Mouse (Mus musculus) gastrocnemius, postnatal 36 days (tissue): Measurements from ENCODE around the gene Qtrt1. TPM values are rescaled to one million over a fixed set of nuclear protein-coding genes. Genes with fewer than 3 reads are reported as not detected.

Experiments
- DNase-seq, 2 experiments: peaks; one replicate each; pipeline ENCODE4 v3.0.0; 2022
- intact Hi-C: fragments of 180-260 bp; cut with DNase I; formaldehyde crosslinking; loops from one replicate; pipeline ENCODE4 v1.15.1; 2025
- total RNA-seq, 2 experiments: library from RNA; stranded (reverse); gene quantifications; 2 replicates each; pipeline ENCODE4 v1.2.3; 2021

Qtrt1 gene
- total RNA-seq, 2 experiments from 2014 or later: 5.2 to 6.2 TPM

DNA sequence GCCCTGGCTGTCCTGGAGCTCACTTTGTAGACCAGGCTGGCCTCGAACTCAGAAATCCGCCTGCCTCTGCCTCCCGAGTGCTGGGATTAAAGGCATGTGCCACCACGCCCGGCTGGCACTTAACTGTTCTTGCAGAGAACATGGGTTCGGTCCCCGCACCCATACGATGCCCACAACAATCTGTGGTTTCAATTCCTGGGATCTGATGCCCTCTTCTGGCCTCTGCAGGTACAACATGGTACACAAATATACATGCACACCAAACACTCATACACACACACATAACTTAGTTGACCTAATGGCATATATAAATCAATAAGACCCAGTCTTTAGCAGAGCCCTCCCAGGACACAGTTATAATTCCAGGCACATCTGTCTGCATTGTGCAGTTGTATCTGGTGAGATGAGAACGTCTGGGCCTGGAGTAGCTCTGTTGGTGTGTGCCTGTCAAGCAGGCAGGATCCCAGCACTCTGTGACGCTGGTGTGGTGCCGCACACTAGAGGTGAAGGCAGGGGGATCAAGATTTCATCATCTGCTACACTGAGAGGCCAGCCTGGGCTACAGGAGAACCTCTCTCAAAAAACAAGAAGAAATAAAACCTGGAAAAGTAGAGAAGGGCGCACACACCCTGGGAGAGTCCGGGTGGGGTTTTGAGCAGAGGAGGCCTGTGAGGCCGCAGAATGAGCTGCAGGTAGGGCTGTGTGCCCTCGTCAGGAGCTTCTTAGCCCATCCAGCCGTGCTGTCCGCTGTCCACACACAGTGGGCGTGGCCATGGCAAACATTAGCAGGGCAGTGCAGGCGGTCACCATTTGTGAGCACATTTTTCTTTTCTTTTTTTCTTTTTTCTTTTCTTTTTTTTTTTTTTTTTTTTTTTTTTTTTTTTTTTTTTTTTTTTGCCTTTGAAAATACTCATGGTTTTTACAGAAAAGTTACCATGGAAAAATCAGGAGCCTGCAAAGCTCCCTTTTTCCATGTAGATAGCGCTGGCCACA, 57.7 kb downstream of the Qtrt1 start:
- intact Hi-C loops: loop anchor here (5.0 to 10.0 kb wide), 2 partner anchors 102 to 165 kb away; partner anchors contain the start of gene Ilf3
- no peak for DNase-seq

Other genes with a start within 250 kb of the Qtrt1 start
- gene Pde4a, start 246.1 kb upstream of the Qtrt1 start, total RNA-seq: 10 to 100 TPM; 42.2 to 53.9 TPM
- gene Keap1, start 172.5 kb upstream of the Qtrt1 start, total RNA-seq: 10 to 100 TPM; 56.5 to 58.3 TPM
- gene S1pr5, start 163.4 kb upstream of the Qtrt1 start, total RNA-seq: under 1 TPM in 1 of 2 experiments, not detected in 1; 0.12 TPM
- 10 to 100 TPM; 62.0 to 65.7 TPM for gene Atg4d, start 146.5 kb upstream of the Qtrt1 start, total RNA-seq
- 10 to 100 TPM in 1 of 2 experiments, 1 to 10 TPM in 1; 9.1 to 11.6 TPM for gene Kri1, start 123.9 kb upstream of the Qtrt1 start, total RNA-seq
- gene Cdkn2d, start 120.4 kb upstream of the Qtrt1 start, total RNA-seq: 10 to 100 TPM in 1 of 2 experiments, 1 to 10 TPM in 1; 8.4 to 10.1 TPM
- gene Ap1m2, start 99.5 kb upstream of the Qtrt1 start, total RNA-seq: not detected
- gene Slc44a2, start 91.1 kb upstream of the Qtrt1 start, total RNA-seq: 100 to 1,000 TPM; 135 to 148 TPM
- 10 to 100 TPM; 17.2 to 19.4 TPM for gene Ilf3, start 44.0 kb upstream of the Qtrt1 start, total RNA-seq
- 10 to 100 TPM; 36.8 to 37.2 TPM for gene Dnm2, start 13.1 kb downstream of the Qtrt1 start, total RNA-seq
- gene Tmed1, start 98.4 kb downstream of the Qtrt1 start, total RNA-seq: 10 to 100 TPM; 24.4 to 34.9 TPM
- under 1 TPM; 0.59 to 0.72 TPM for gene AB124611, start 114.3 kb downstream of the Qtrt1 start, total RNA-seq
- gene Carm1, start 135.1 kb downstream of the Qtrt1 start, total RNA-seq: 10 to 100 TPM; 63.0 to 65.2 TPM
- gene Timm29, start 180.9 kb downstream of the Qtrt1 start, total RNA-seq: 10 to 100 TPM; 41.8 to 44.7 TPM
- 1 to 10 TPM; 3.7 to 4.6 TPM for gene Yipf2, start 181.0 kb downstream of the Qtrt1 start, total RNA-seq
- 10 to 100 TPM; 38.6 to 40.3 TPM for gene Smarca4, start 204.3 kb downstream of the Qtrt1 start, total RNA-seq